Comparison of ENCODE assay signal across 23 mouse cellular contexts in genomic region chr17:35007387-35007991, GRCm38 (mm10). TPM values are rescaled to one million over a fixed set of nuclear protein-coding genes. Genes with fewer than 3 reads are reported as not detected.
DNase-seq lines count a peak whose midpoint lies in the region; ATAC-seq and TF ChIP-seq lines count a peak whose summit lies in the region.
"Had no signal": no experiment of that assay in that cellular context is flagged by ENCODE, and none has a peak within 500 bp of the region (broad histone marks: within the 10 kb centered on the region; RNA-seq: fewer than 3 reads in every experiment).

No protein-coding gene starts in this region.

- H3K4me3 ChIP-seq in heart, adult 2 months: no peak overlapping the region
- no peak overlapping the region for H3K4me3 ChIP-seq in liver, postnatal 0 days (ENCODE audit: low read depth, low read length)
- H3K4me3 ChIP-seq in liver, embryonic 12.5 days: no peak overlapping the region
- H3K4me3 ChIP-seq in bone marrow macrophage, adult 2 months (ENCODE audit: insufficient read depth, low read length): no peak overlapping the region
- H3K4me3 ChIP-seq: forebrain, embryonic 12.5 days; heart, embryonic 10.5 days; hindbrain, embryonic 13.5 days; midbrain, embryonic 12.5 days; myocyte had no signal

- no peak overlapping the region for H3K4me2 ChIP-seq in liver, postnatal 0 days (ENCODE audit: low read depth, low read length)
- H3K4me2 ChIP-seq in liver, embryonic 12.5 days: no peak overlapping the region
- H3K4me2 ChIP-seq: forebrain, embryonic 12.5 days; hindbrain, embryonic 13.5 days; lung, embryonic 14.5 days; midbrain, embryonic 12.5 days had no signal

- H3K9me3 ChIP-seq in liver, postnatal 0 days (ENCODE audit: low read length): no peaks in the 10 kb centered on the region
- H3K9me3 ChIP-seq in liver, embryonic 12.5 days (replicated peaks): no peaks in the 10 kb centered on the region
- H3K9me3 ChIP-seq: forebrain, embryonic 12.5 days; heart, embryonic 10.5 days; hindbrain, embryonic 13.5 days; midbrain, embryonic 12.5 days had no signal

- no peaks in the 10 kb centered on the region for H3K27me3 ChIP-seq in heart, adult 2 months (ENCODE audit: control insufficient read depth, insufficient read depth, low read length)
- H3K27me3 ChIP-seq in liver, postnatal 0 days (ENCODE audit: insufficient read depth, low read length): no peaks in the 10 kb centered on the region
- H3K27me3 ChIP-seq in liver, embryonic 12.5 days (replicated peaks): no peaks in the 10 kb centered on the region
- H3K27me3 ChIP-seq: forebrain, embryonic 12.5 days; hindbrain, embryonic 13.5 days; midbrain, embryonic 12.5 days; Patski had no signal

- ATAC-seq in liver, postnatal 0 days: no peak
- ATAC-seq in liver, embryonic 12.5 days: no peak
- ATAC-seq: inflammation-experienced regulatory T-cells, adult 6 months; Patski had no signal

- H3K79me2 ChIP-seq in heart, adult 2 months (replicated peaks; ENCODE audit: control insufficient read depth, insufficient read depth, low read length): no peaks in the 10 kb centered on the region

- DNase-seq in heart, adult 2 months: no peak
- no peak for DNase-seq in heart, postnatal 14 days
- DNase-seq in liver, postnatal 0 days: no peak
- DNase-seq in embryo, embryonic 10.5 days (ENCODE audit: low spot score): no peak
- DNase-seq in spleen, adult 12 weeks (ENCODE audit: low spot score): no peak
- DNase-seq: adrenal gland, adult 8-10 months; gastrocnemius, postnatal 36 days; heart, postnatal 10 days; liver; lung, embryonic 14.5 days; spleen, adult 18-20 months; thymus, adult 18-20 months; thymus, postnatal 4 days had no signal

- intact Hi-C loops in heart, adult 2 months (cut with DNase I): no loop called here
- intact Hi-C loops in heart, postnatal 14 days (cut with DNase I): no loop called here

- TF ChIP-seq CTCF in heart, adult 2 months (IDR thresholded peaks at IDR 0.05): peak; percentile 50
- TF ChIP-seq CTCF in liver, postnatal 0 days (IDR thresholded peaks at IDR 0.05; ENCODE audit: low read depth): peak; percentile 36
- peak; percentile 38; the same call in 1 of the 2 replicates for TF ChIP-seq CTCF in bone marrow macrophage, adult 2 months (IDR thresholded peaks at IDR 0.05; ENCODE audit: low read depth, low read length)

- peaks cover 3% of the 10 kb centered on the region; the same call in 1 of the 2 replicates for H3K4me1 ChIP-seq in heart, adult 2 months (ENCODE audit: control insufficient read depth, insufficient read depth, low read length)
- peaks cover 13% of the 10 kb centered on the region for H3K4me1 ChIP-seq in liver, postnatal 0 days (ENCODE audit: insufficient read depth)
- peaks cover 27% of the 10 kb centered on the region for H3K4me1 ChIP-seq in liver, embryonic 12.5 days
- H3K4me1 ChIP-seq in bone marrow macrophage, adult 2 months (ENCODE audit: control insufficient read depth, insufficient read depth, low read length): peaks cover 8% of the 10 kb centered on the region

- no peaks in the 10 kb centered on the region for H3K36me3 ChIP-seq in heart, adult 2 months (ENCODE audit: control insufficient read depth, insufficient read depth, low read length)
- peaks cover 78% of the 10 kb centered on the region for H3K36me3 ChIP-seq in liver, postnatal 0 days (replicated peaks; ENCODE audit: insufficient read depth, low read length)
- H3K36me3 ChIP-seq in liver, embryonic 12.5 days: peaks cover 94% of the 10 kb centered on the region

- H3K9ac ChIP-seq in heart, adult 2 months (ENCODE audit: low read depth, low read length): no peak overlapping the region
- no peak overlapping the region for H3K9ac ChIP-seq in liver, postnatal 0 days (replicated peaks)
- H3K9ac ChIP-seq in liver, embryonic 12.5 days: no peak overlapping the region
- H3K9ac ChIP-seq: forebrain, embryonic 12.5 days; hindbrain, embryonic 13.5 days; lung, embryonic 14.5 days; midbrain, embryonic 12.5 days had no signal

- TF ChIP-seq POLR2A in heart, adult 2 months (IDR thresholded peaks at IDR 0.05; ENCODE audit: insufficient read depth, low read depth, low read length): no peak
- TF ChIP-seq POLR2A in bone marrow macrophage, adult 2 months (IDR thresholded peaks at IDR 0.05; ENCODE audit: borderline replicate concordance, low read depth, low read length): no peak

- no peak overlapping the region for H3K27ac ChIP-seq in heart, adult 2 months
- H3K27ac ChIP-seq in liver, postnatal 0 days (ENCODE audit: low read depth): no peak overlapping the region
- no peak overlapping the region for H3K27ac ChIP-seq in liver, embryonic 12.5 days
- H3K27ac ChIP-seq in bone marrow macrophage, adult 2 months (ENCODE audit: insufficient read depth, low read depth, low read length): no peak overlapping the region
- H3K27ac ChIP-seq: forebrain, embryonic 12.5 days; heart, embryonic 10.5 days; hindbrain, embryonic 13.5 days; macrophage; midbrain, embryonic 12.5 days had no signal

- TF ChIP-seq EP300 in heart, adult 2 months (IDR thresholded peaks at IDR 0.05; ENCODE audit: insufficient read depth, low read depth, low read length): no peak
- TF ChIP-seq EP300 in liver, postnatal 0 days (IDR thresholded peaks at IDR 0.05; ENCODE audit: low read depth): no peak

- 92% methylated on average over 7 of the region's 7 CpGs for WGBS in heart, adult 2 months
- 90% methylated on average over 7 of the region's 7 CpGs for WGBS in liver, postnatal 0 days (ENCODE audit: insufficient replicate concordance)
- 90% methylated on average over 7 of the region's 7 CpGs for WGBS in liver, embryonic 12.5 days (ENCODE audit: insufficient replicate concordance)

RNA-seq across cellular contexts. Expression of gene Vars, which starts 6.7 kb away (rescaled TPM):
- total RNA-seq in heart, adult 2 months (2021): 10 to 100 TPM; 27.0 to 28.5 TPM
- 32.7 and 39.2 TPM in 2 replicates for polyA plus RNA-seq in heart, adult 2 months (2012; rRNA removed)
- total RNA-seq in heart, postnatal 14 days (2021): 10 to 100 TPM; 24.5 to 26.0 TPM
- polyA plus RNA-seq in liver, postnatal 0 days (2015; fragmentation: Nextera tagmentation; extraction: Ambion mirVana): 38.0 and 43.8 TPM in 2 replicates
- 208 and 211 TPM in 2 replicates for polyA plus RNA-seq in liver, embryonic 12.5 days (2016; fragmentation: Nextera tagmentation; extraction: Ambion mirVana)
- 28.4 and 35.2 TPM in 2 replicates for polyA plus RNA-seq in bone marrow macrophage, adult 2 months (2012; ENCODE audit: insufficient read depth, insufficient read length, missing spikeins)

RNA-seq across cellular contexts. Expression of gene Vwa7, which starts 8.9 kb away (rescaled TPM):
- total RNA-seq in heart, adult 2 months (2021): 10 to 100 TPM; 10.0 to 10.9 TPM
- polyA plus RNA-seq in heart, adult 2 months (2012; rRNA removed): 7.5 and 10.2 TPM in 2 replicates
- total RNA-seq in heart, postnatal 14 days (2021): 1 to 10 TPM; 5.3 to 5.9 TPM
- 0.09 and 0.12 TPM in 2 replicates for polyA plus RNA-seq in liver, postnatal 0 days (2015; fragmentation: Nextera tagmentation; extraction: Ambion mirVana)
- 0.10 and 0.15 TPM in 2 replicates for polyA plus RNA-seq in liver, embryonic 12.5 days (2016; fragmentation: Nextera tagmentation; extraction: Ambion mirVana)
- 0.31 and 0.34 TPM in 2 replicates for polyA plus RNA-seq in bone marrow macrophage, adult 2 months (2012; ENCODE audit: insufficient read depth, insufficient read length, missing spikeins)

RNA-seq across cellular contexts. Expression of gene Sapcd1, which starts 20.3 kb away (rescaled TPM):
- not detected for total RNA-seq in heart, adult 2 months (2021)
- 0.20 and 0.67 TPM in 2 replicates for polyA plus RNA-seq in heart, adult 2 months (2012; rRNA removed)
- total RNA-seq in heart, postnatal 14 days (2021): under 1 TPM; 0.34 to 0.48 TPM
- 3.3 and 4.1 TPM in 2 replicates for polyA plus RNA-seq in liver, postnatal 0 days (2015; fragmentation: Nextera tagmentation; extraction: Ambion mirVana)
- polyA plus RNA-seq in liver, embryonic 12.5 days (2016; fragmentation: Nextera tagmentation; extraction: Ambion mirVana): 2.8 and 3.4 TPM in 2 replicates
- not detected in 2 replicates for polyA plus RNA-seq in bone marrow macrophage, adult 2 months (2012; ENCODE audit: insufficient read depth, insufficient read length, missing spikeins)
- total RNA-seq: gastrocnemius, postnatal 36 days had no signal
- polyA plus RNA-seq: macrophage had no signal

RNA-seq across cellular contexts. Expression of gene Lsm2, which starts 25.8 kb away (rescaled TPM):
- total RNA-seq in heart, adult 2 months (2021): 10 to 100 TPM; 17.3 to 21.3 TPM
- 50.7 and 58.0 TPM in 2 replicates for polyA plus RNA-seq in heart, adult 2 months (2012; rRNA removed)
- total RNA-seq in heart, postnatal 14 days (2021): 10 to 100 TPM; 19.2 to 25.0 TPM
- 69.8 and 76.7 TPM in 2 replicates for polyA plus RNA-seq in liver, postnatal 0 days (2015; fragmentation: Nextera tagmentation; extraction: Ambion mirVana)
- 202 and 215 TPM in 2 replicates for polyA plus RNA-seq in liver, embryonic 12.5 days (2016; fragmentation: Nextera tagmentation; extraction: Ambion mirVana)
- polyA plus RNA-seq in bone marrow macrophage, adult 2 months (2012; ENCODE audit: insufficient read depth, insufficient read length, missing spikeins): 37.1 and 44.0 TPM in 2 replicates

RNA-seq across cellular contexts. Expression of gene Hspa1l, which starts 35.0 kb away (rescaled TPM):
- total RNA-seq in heart, adult 2 months (2021): 10 to 100 TPM in 1 of 2 experiments, 1 to 10 TPM in 1; 8.3 to 10.9 TPM
- 3.6 and 6.6 TPM in 2 replicates for polyA plus RNA-seq in heart, adult 2 months (2012; rRNA removed)
- 1 to 10 TPM; 2.7 to 4.7 TPM for total RNA-seq in heart, postnatal 14 days (2021)
- polyA plus RNA-seq in liver, postnatal 0 days (2015; fragmentation: Nextera tagmentation; extraction: Ambion mirVana): 0.18 TPM in 1 of 2 replicates, not detected in the other
- polyA plus RNA-seq in liver, embryonic 12.5 days (2016; fragmentation: Nextera tagmentation; extraction: Ambion mirVana): 0.38 and 0.49 TPM in 2 replicates
- not detected in 2 replicates for polyA plus RNA-seq in bone marrow macrophage, adult 2 months (2012; ENCODE audit: insufficient read depth, insufficient read length, missing spikeins)
- polyA plus RNA-seq: inflammation-experienced regulatory T-cells, adult 6 months had no signal
